Mouse (Mus musculus) heart, embryonic 16.5 days (tissue): ENCODE measurements at regions not wholly inside any gene's neighbourhood (a gene's known extent, or its start where the extent isn't known, plus 50 kb on each side); places are given as distances from the start of the nearest gene placed in this dataset.

Experiments
- ATAC-seq: fragments of 200-750 bp; cut with Nextera tagmentation; replicated peaks from 2 replicates; pipeline ENCODE4 v1.8.0; 2017; ENCODE audit warnings: moderate number of reproducible peaks; ENCODE audit not compliant: insufficient read depth, low FRiP score; ENCODE audit errors: extremely low read depth
- H3K27ac ChIP-seq: fragments of 300-500 bp; sonication (generic); 2 replicates; pipeline ENCODE4 v1.5.1; 2014; ENCODE audit warnings: mild to moderate bottlenecking, low read length, control low read depth, moderate library complexity
- H3K27me3 ChIP-seq: fragments of 300-500 bp; sonication (generic); 2 replicates; pipeline ENCODE4 v1.6.1; 2014; ENCODE audit warnings: low read length, mixed read lengths; ENCODE audit not compliant: control insufficient read depth, insufficient read depth
- H3K36me3 ChIP-seq: fragments of 300-500 bp; sonication (generic); 2 replicates; pipeline ENCODE4 v1.6.1; 2014; ENCODE audit not compliant: control insufficient read depth, insufficient read depth
- H3K4me1 ChIP-seq: fragments of 300-500 bp; sonication (generic); 2 replicates; pipeline ENCODE4 v1.6.1; 2014; ENCODE audit warnings: low read length, mixed read lengths; ENCODE audit not compliant: control insufficient read depth, insufficient read depth
- H3K4me2 ChIP-seq: fragments of 300-500 bp; sonication (generic); 2 replicates; pipeline ENCODE4 v1.6.1; 2014; ENCODE audit warnings: low read depth, mild to moderate bottlenecking, control low read depth, low read length
- H3K4me3 ChIP-seq: fragments of 300-500 bp; sonication (generic); 2 replicates; pipeline ENCODE4 v1.5.1; 2014; ENCODE audit warnings: mild to moderate bottlenecking, control low read depth, low read length
- H3K9ac ChIP-seq: fragments of 300-500 bp; sonication (generic); 2 replicates; pipeline ENCODE4 v1.6.1; 2014; ENCODE audit warnings: low read length, control low read depth
- H3K9me3 ChIP-seq: fragments of 300-500 bp; sonication (generic); replicated peaks from 2 replicates; pipeline ENCODE4 v1.6.1; 2016; ENCODE audit warnings: low read length; ENCODE audit not compliant: control insufficient read depth
- WGBS: fragments of 180-500 bp; shearing (Covaris S2); extraction: QIAGEN DNeasy Blood & Tissue Kit; methylation state at CpG from one replicate; pipeline ENCODE4 v1.1.7; 2014; 5-methylcytosine and 5-hydroxymethylcytosine counted together

- Histone ChIP-seq H3K36me3 (no peaks in the 10 kb centered on the region), H3K27ac (no peak overlapping the region), H3K4me2 (no peak overlapping the region), H3K4me1 (no peaks in the 10 kb centered on the region), H3K9me3 (no peaks in the 10 kb centered on the region; the same call in 1 of the 2 replicates), H3K4me3 (no peak overlapping the region), H3K9ac (no peak overlapping the region), H3K27me3 (no peaks in the 10 kb centered on the region)
- 41% methylated on average over 8 of the region's 8 CpGs for WGBS
- no peak for ATAC-seq
These were observed 185.8 kb upstream of the Kcnab2 start for GRCm38 (mm10) chr4:152663482-152663881.

- Histone ChIP-seq H3K4me2 (no peak overlapping the region), H3K27me3 (no peaks in the 10 kb centered on the region), H3K27ac (no peak overlapping the region), H3K4me1 (no peaks in the 10 kb centered on the region), H3K36me3 (no peaks in the 10 kb centered on the region), H3K4me3 (no peak overlapping the region), H3K9me3 (no peaks in the 10 kb centered on the region; the same call in 1 of the 2 replicates), H3K9ac (no peak overlapping the region)
- ATAC-seq = no peak
- 88% methylated on average over 12 of the region's 12 CpGs for WGBS
These were observed 185.4 kb upstream of the Kcnab2 start for GRCm38 (mm10) chr4:152663069-152663468.

GRCm38 (mm10) chr4:152662439-152662838 lies 184.8 kb upstream of the Kcnab2 start:
- Histone ChIP-seq H3K36me3 (no peaks in the 10 kb centered on the region), H3K4me3 (no peak overlapping the region), H3K27me3 (no peaks in the 10 kb centered on the region), H3K27ac (no peak overlapping the region), H3K4me2 (no peak overlapping the region), H3K4me1 (no peaks in the 10 kb centered on the region), H3K9me3 (no peaks in the 10 kb centered on the region; the same call in 1 of the 2 replicates), H3K9ac (no peak overlapping the region)
- ATAC-seq = no peak
- 82% methylated on average over 11 of the region's 11 CpGs for WGBS

- Histone ChIP-seq H3K9me3 (no peaks in the 10 kb centered on the region), H3K4me2 (no peak overlapping the region), H3K4me3 (no peak overlapping the region), H3K4me1 (no peaks in the 10 kb centered on the region), H3K27ac (no peak overlapping the region), H3K27me3 (no peaks in the 10 kb centered on the region), H3K36me3 (no peaks in the 10 kb centered on the region), H3K9ac (no peak overlapping the region)
- ATAC-seq = no peak
- WGBS = 69% methylated on average over 8 of the region's 8 CpGs
These were observed 172.5 kb upstream of the Kcnab2 start for GRCm38 (mm10) chr4:152650198-152650597.

GRCm38 (mm10) chr4:152647620-152648019 lies 169.9 kb upstream of the Kcnab2 start:
- no peak overlapping the region for H3K27ac ChIP-seq
- no peak for ATAC-seq
- H3K9me3 ChIP-seq = no peaks in the 10 kb centered on the region
- H3K4me3 ChIP-seq = no peak overlapping the region
- no peaks in the 10 kb centered on the region for H3K36me3 ChIP-seq
- 51% methylated on average over 7 of the region's 7 CpGs for WGBS
- H3K9ac ChIP-seq = no peak overlapping the region
- H3K27me3 ChIP-seq = no peaks in the 10 kb centered on the region
- H3K4me2 ChIP-seq = no peak overlapping the region
- H3K4me1 ChIP-seq = no peaks in the 10 kb centered on the region

DNA sequence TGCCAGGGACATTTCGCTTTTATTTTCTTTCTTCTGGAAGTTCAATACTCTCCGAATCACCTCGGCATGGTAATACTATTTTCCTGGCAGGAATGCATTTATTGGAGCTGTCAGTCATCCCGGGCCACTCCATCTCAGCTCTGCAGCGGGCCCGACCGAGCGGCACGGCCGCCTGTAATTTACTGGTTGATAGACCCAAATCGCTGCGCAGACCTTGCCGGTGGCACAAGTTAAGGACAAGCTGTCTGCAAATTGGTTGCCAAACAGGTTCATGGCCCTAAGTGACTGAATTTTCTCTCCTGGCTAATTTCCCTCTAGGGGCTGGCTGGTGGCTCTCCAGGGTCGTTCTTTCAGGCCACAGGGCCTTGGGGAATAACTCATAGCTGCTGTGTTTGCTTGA lies 169.4 kb upstream of the Kcnab2 start:
- Histone ChIP-seq H3K4me2 (no peak overlapping the region), H3K36me3 (no peaks in the 10 kb centered on the region), H3K27ac (no peak overlapping the region), H3K4me1 (no peaks in the 10 kb centered on the region), H3K9me3 (no peaks in the 10 kb centered on the region), H3K9ac (no peak overlapping the region), H3K4me3 (no peak overlapping the region), H3K27me3 (no peaks in the 10 kb centered on the region)
- no peak for ATAC-seq
- WGBS = 86% methylated on average over 14 of the region's 14 CpGs

DNA sequence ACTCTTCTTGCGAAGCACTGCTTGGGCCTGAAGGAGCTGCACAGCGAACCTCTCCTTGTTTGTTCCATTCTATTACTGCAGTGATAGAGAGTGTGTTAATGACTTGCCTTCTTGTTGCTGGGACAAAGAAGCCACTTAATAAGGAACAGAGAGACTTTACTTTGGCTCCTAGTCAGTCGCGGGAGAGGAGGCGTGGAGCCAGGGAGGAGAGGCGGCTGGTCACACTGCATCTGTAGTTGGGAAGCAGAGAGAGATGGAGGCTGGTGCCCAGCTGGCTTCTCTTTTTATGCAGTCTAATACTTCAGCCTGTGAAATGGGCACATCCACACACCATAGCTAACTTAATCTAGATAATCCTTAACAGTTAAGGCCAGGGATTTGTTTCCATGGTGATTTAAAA lies 159.4 kb upstream of the Kcnab2 start:
- Histone ChIP-seq H3K27ac (no peak overlapping the region), H3K36me3 (no peaks in the 10 kb centered on the region), H3K9me3 (0 out of 2 replicates have a peak, but pooled peaks cover 3% of the 10 kb centered on the region), H3K4me3 (no peak overlapping the region), H3K4me1 (no peaks in the 10 kb centered on the region), H3K4me2 (no peak overlapping the region), H3K27me3 (no peaks in the 10 kb centered on the region), H3K9ac (no peak overlapping the region)
- WGBS = 54% methylated on average over 6 of the region's 6 CpGs
- no peak for ATAC-seq

GRCm38 (mm10) chr4:152633896-152634295 lies 156.2 kb upstream of the Kcnab2 start:
- H3K27ac ChIP-seq = no peak overlapping the region
- no peaks in the 10 kb centered on the region for H3K4me1 ChIP-seq
- H3K9ac ChIP-seq = no peak overlapping the region
- H3K27me3 ChIP-seq = no peaks in the 10 kb centered on the region
- no peak overlapping the region for H3K4me3 ChIP-seq
- WGBS = 13% methylated on average over 6 of the region's 6 CpGs
- no peaks in the 10 kb centered on the region for H3K36me3 ChIP-seq
- no peak overlapping the region for H3K4me2 ChIP-seq
- 0 out of 2 replicates have a peak, but pooled peaks cover 3% of the 10 kb centered on the region for H3K9me3 ChIP-seq
- no peak; the same call in 1 of the 2 replicates for ATAC-seq

- WGBS = 75% methylated on average over 4 of the region's 4 CpGs
- no peak for ATAC-seq
- H3K9ac ChIP-seq = no peak overlapping the region
- no peaks in the 10 kb centered on the region for H3K4me1 ChIP-seq
- no peak overlapping the region for H3K27ac ChIP-seq
- no peak overlapping the region for H3K4me3 ChIP-seq
- peaks cover 2% of the 10 kb centered on the region; the same call in 1 of the 2 replicates for H3K27me3 ChIP-seq
- no peak overlapping the region for H3K4me2 ChIP-seq
- H3K9me3 ChIP-seq = no peaks in the 10 kb centered on the region
- H3K36me3 ChIP-seq = no peaks in the 10 kb centered on the region
These were observed 150.4 kb upstream of the Kcnab2 start for GRCm38 (mm10) chr4:152628111-152628510.
